15 mouse cellular contexts compared by ENCODE assay signal in the genomic region with DNA sequence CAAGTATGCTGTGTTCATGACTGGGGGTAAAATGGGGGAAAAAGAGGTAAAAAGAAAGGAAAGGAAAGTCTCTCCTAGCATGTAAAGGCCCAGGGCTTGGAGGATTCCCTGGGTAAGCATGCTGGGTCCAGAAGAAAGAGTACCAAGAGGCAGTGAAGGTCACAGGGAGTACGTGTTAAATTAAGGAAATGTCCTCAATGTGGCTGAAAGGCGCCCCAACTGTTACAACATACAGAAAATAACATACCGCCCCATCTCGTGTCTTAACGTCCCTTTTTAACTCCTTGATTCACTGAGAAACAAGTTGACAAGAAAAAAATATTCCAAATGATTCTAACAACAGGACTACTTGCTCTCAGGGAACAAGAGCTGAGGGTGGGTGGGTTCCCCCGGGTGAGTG. TPM values are rescaled to one million over a fixed set of nuclear protein-coding genes. Genes with fewer than 3 reads are reported as not detected.
DNase-seq lines count a peak whose midpoint lies in the region; ATAC-seq and TF ChIP-seq lines count a peak whose summit lies in the region.
"Had no signal": no experiment of that assay in that cellular context is flagged by ENCODE, and none has a peak within 500 bp of the region (broad histone marks: within the 10 kb centered on the region; RNA-seq: fewer than 3 reads in every experiment).

No protein-coding gene starts in this region.

- TF ChIP-seq EP300 in liver, postnatal 0 days (IDR thresholded peaks at IDR 0.05; ENCODE audit: low read depth), result no peak

- 64% methylated on average over 6 of the region's 6 CpGs for WGBS in heart, embryonic 11.5 days (ENCODE audit: insufficient replicate concordance)
- 39% methylated on average over 6 of the region's 6 CpGs for WGBS in kidney, postnatal 0 days
- WGBS in liver, postnatal 0 days (ENCODE audit: insufficient replicate concordance), result 57% methylated on average over 6 of the region's 6 CpGs
- 82% methylated on average over 6 of the region's 6 CpGs for WGBS in hindbrain, postnatal 0 days

- 0 out of 2 replicates have a peak overlapping the region, but pooled peaks have one; percentile 43 for H3K9ac ChIP-seq in heart, embryonic 11.5 days (ENCODE audit: low read depth, low read length)
- no peak overlapping the region for H3K9ac ChIP-seq in kidney, postnatal 0 days (ENCODE audit: low read depth, low read length)
- H3K9ac ChIP-seq in liver, postnatal 0 days (replicated peaks), result no peak overlapping the region
- H3K9ac ChIP-seq in hindbrain, postnatal 0 days (replicated peaks; ENCODE audit: low read length), result no peak overlapping the region
- H3K9ac ChIP-seq: forebrain, embryonic 12.5 days; hindbrain, embryonic 14.5 days had no signal

- H3K27me3 ChIP-seq in heart, embryonic 11.5 days (ENCODE audit: control insufficient read depth, insufficient read depth, low read length), result no peaks in the 10 kb centered on the region
- no peaks in the 10 kb centered on the region for H3K27me3 ChIP-seq in kidney, postnatal 0 days (ENCODE audit: insufficient read depth, low read length)
- no peaks in the 10 kb centered on the region for H3K27me3 ChIP-seq in liver, postnatal 0 days (ENCODE audit: insufficient read depth, low read length)
- no peaks in the 10 kb centered on the region for H3K27me3 ChIP-seq in hindbrain, postnatal 0 days (ENCODE audit: insufficient read depth, low read length)
- H3K27me3 ChIP-seq: forebrain, embryonic 12.5 days had no signal

- TF ChIP-seq CTCF in kidney, postnatal 0 days (IDR thresholded peaks at IDR 0.05; ENCODE audit: low read depth), result no peak
- TF ChIP-seq CTCF in liver, postnatal 0 days (IDR thresholded peaks at IDR 0.05; ENCODE audit: low read depth), result no peak
- no peak for TF ChIP-seq CTCF in hindbrain, postnatal 0 days (IDR thresholded peaks at IDR 0.05; ENCODE audit: low read depth)

- ATAC-seq in heart, embryonic 11.5 days (replicated peaks; ENCODE audit: insufficient number of reproducible peaks, low FRiP score, low TSS enrichment), result no peak
- no peak for ATAC-seq in kidney, postnatal 0 days (replicated peaks; ENCODE audit: low FRiP score, low read depth)
- ATAC-seq in granulocyte monocyte progenitor cell, adult 5-6 weeks (replicated peaks; ENCODE audit: poor library complexity, severe bottlenecking), result peak; percentile 34; the same call in 1 of the 2 replicates
- no peak for ATAC-seq in liver, postnatal 0 days
- no peak for ATAC-seq in hindbrain, postnatal 0 days
- ATAC-seq in megakaryocyte, adult 5-6 weeks (ENCODE audit: poor library complexity, severe bottlenecking), result no peak; the same call in 1 of the 2 replicates

- peak overlapping the region; percentile 71 for H3K27ac ChIP-seq in heart, embryonic 11.5 days (ENCODE audit: low read depth, low read length)
- peak overlapping the region; percentile 71 for H3K27ac ChIP-seq in kidney, postnatal 0 days
- H3K27ac ChIP-seq in liver, postnatal 0 days (ENCODE audit: low read depth), result peak overlapping the region; percentile 51
- H3K27ac ChIP-seq in hindbrain, postnatal 0 days, result no peak overlapping the region
- H3K27ac ChIP-seq: forebrain, embryonic 12.5 days; hindbrain, embryonic 14.5 days had no signal

- intact Hi-C loops in heart, postnatal 10 days (cut with DNase I), result no loop called here

- H3K4me1 ChIP-seq in heart, embryonic 11.5 days (ENCODE audit: control insufficient read depth, insufficient read depth, low read length), result peaks cover 89% of the 10 kb centered on the region
- H3K4me1 ChIP-seq in kidney, postnatal 0 days (replicated peaks; ENCODE audit: insufficient read depth, low read length), result peaks cover 36% of the 10 kb centered on the region
- peaks cover 54% of the 10 kb centered on the region for H3K4me1 ChIP-seq in liver, postnatal 0 days (ENCODE audit: insufficient read depth)
- H3K4me1 ChIP-seq in hindbrain, postnatal 0 days (ENCODE audit: insufficient read depth, low read length), result peaks cover 5% of the 10 kb centered on the region; the same call in 1 of the 2 replicates

- H3K9me3 ChIP-seq in heart, embryonic 11.5 days (replicated peaks; ENCODE audit: control insufficient read depth, low read length), result no peaks in the 10 kb centered on the region
- no peaks in the 10 kb centered on the region for H3K9me3 ChIP-seq in kidney, postnatal 0 days (replicated peaks; ENCODE audit: low read length)
- no peaks in the 10 kb centered on the region for H3K9me3 ChIP-seq in liver, postnatal 0 days (ENCODE audit: low read length)
- H3K9me3 ChIP-seq in hindbrain, postnatal 0 days (ENCODE audit: low read length), result no peaks in the 10 kb centered on the region
- H3K9me3 ChIP-seq: forebrain, embryonic 12.5 days had no signal

- H3K4me3 ChIP-seq in heart, embryonic 11.5 days (ENCODE audit: low read depth, low read length), result no peak overlapping the region
- no peak overlapping the region for H3K4me3 ChIP-seq in kidney, postnatal 0 days (replicated peaks; ENCODE audit: low read depth, low read length)
- H3K4me3 ChIP-seq in liver, postnatal 0 days (ENCODE audit: low read depth, low read length), result no peak overlapping the region
- no peak overlapping the region for H3K4me3 ChIP-seq in hindbrain, postnatal 0 days (ENCODE audit: low read length)
- H3K4me3 ChIP-seq: forebrain, embryonic 12.5 days had no signal

- no peak overlapping the region for H3K4me2 ChIP-seq in heart, embryonic 11.5 days
- H3K4me2 ChIP-seq in kidney, postnatal 0 days (ENCODE audit: low read length), result no peak overlapping the region; the same call in 1 of the 2 replicates
- 0 out of 2 replicates have a peak overlapping the region, but pooled peaks have one; percentile 3 for H3K4me2 ChIP-seq in liver, postnatal 0 days (ENCODE audit: low read depth, low read length)
- no peak overlapping the region for H3K4me2 ChIP-seq in hindbrain, postnatal 0 days (ENCODE audit: low read depth, low read length)
- H3K4me2 ChIP-seq: forebrain, embryonic 12.5 days; hindbrain, embryonic 14.5 days had no signal

- peaks cover 3% of the 10 kb centered on the region; the same call in 1 of the 2 replicates for H3K36me3 ChIP-seq in heart, embryonic 11.5 days (ENCODE audit: control insufficient read depth, insufficient read depth, low read length)
- no peaks in the 10 kb centered on the region for H3K36me3 ChIP-seq in kidney, postnatal 0 days (ENCODE audit: insufficient read depth, low read length)
- no peaks in the 10 kb centered on the region for H3K36me3 ChIP-seq in liver, postnatal 0 days (replicated peaks; ENCODE audit: insufficient read depth, low read length)
- H3K36me3 ChIP-seq in hindbrain, postnatal 0 days (ENCODE audit: insufficient read depth, low read length), result no peaks in the 10 kb centered on the region
- H3K36me3 ChIP-seq: forebrain, embryonic 12.5 days had no signal

- DNase-seq in heart, postnatal 10 days, result no peak
- peak; percentile 24 for DNase-seq in kidney, postnatal 0 days (ENCODE audit: low spot score)
- no peak for DNase-seq in kidney, postnatal 25 days
- DNase-seq in liver, postnatal 0 days, result no peak
- DNase-seq in hindbrain, postnatal 0 days (ENCODE audit: low spot score), result no peak
- DNase-seq: adrenal gland, adult 2 months; cerebellum, postnatal 10 days; right cerebral cortex, adult 18-20 months; thymus, postnatal 25 days had no signal

RNA-seq across cellular contexts. Expression of a gene that starts 36.7 kb away (rescaled TPM):
- polyA plus RNA-seq in heart, embryonic 11.5 days (2014; fragmentation: Nextera tagmentation; extraction: Ambion mirVana), result 30.5 and 31.6 TPM in 2 replicates
- 10 to 100 TPM; 16.1 to 19.4 TPM for total RNA-seq in heart, postnatal 10 days (2021)
- polyA plus RNA-seq in kidney, postnatal 0 days (2015; fragmentation: Nextera tagmentation; extraction: Ambion mirVana), result 7.2 and 10.6 TPM in 2 replicates
- total RNA-seq in granulocyte monocyte progenitor cell, adult 5-6 weeks (2014; fragmentation: Nextera tagmentation), result 0.56 and 1.4 TPM in 2 replicates
- total RNA-seq in granulocyte monocyte progenitor cell, adult 5-6 weeks (2017), result 1.3 and 1.7 TPM in 2 replicates
- 1.8 and 2.9 TPM in 2 replicates for polyA plus RNA-seq in liver, postnatal 0 days (2015; fragmentation: Nextera tagmentation; extraction: Ambion mirVana)
- 11.9 and 13.2 TPM in 2 replicates for total RNA-seq in hindbrain, postnatal 0 days (2014; rRNA removed)
- 1.3 and 1.7 TPM in 2 replicates for polyA plus RNA-seq in hindbrain, postnatal 0 days (2015; fragmentation: Nextera tagmentation; extraction: Ambion mirVana)
- total RNA-seq in megakaryocyte, adult 5-6 weeks (2015), result 0.52 and 0.96 TPM in 2 replicates
- total RNA-seq in megakaryocyte, adult 5-6 weeks (2017), result 1.3 and 1.7 TPM in 2 replicates
- total RNA-seq: neutrophil, adult 5-6 weeks had no signal
